Mouse (Mus musculus) liver, postnatal 0 days (tissue): ENCODE data around the gene Gm3264. TPM values are rescaled to one million over a fixed set of nuclear protein-coding genes. Genes with fewer than 3 reads are reported as not detected.
"Not testable (repeated sequence)": the region's sequence is repeated elsewhere in the genome, so short reads cannot be mapped to it uniquely, and the experiment has no call there.

ENCODE experiments used
- ATAC-seq: fragments of 200-750 bp; cut with Nextera tagmentation; 2 replicates; pipeline ENCODE4 v1.8.0; 2017; ENCODE audit warnings: mild to moderate bottlenecking, moderate library complexity
- DNase-seq: peaks from one replicate; pipeline ENCODE4 v3.0.0-alpha.2; 2016
- H3K27ac ChIP-seq: fragments of 300-500 bp; sonication (generic); 2 replicates; pipeline ENCODE4 v1.5.1; 2014; ENCODE audit warnings: antibody characterized with exemption, moderate library complexity, mild to moderate bottlenecking, low read depth
- H3K27me3 ChIP-seq: fragments of 300-500 bp; sonication (generic); 2 replicates; pipeline ENCODE4 v1.6.1; 2014; ENCODE audit warnings: low read length, control low read depth, mixed read lengths; ENCODE audit not compliant: insufficient read depth
- H3K36me3 ChIP-seq: fragments of 300-500 bp; sonication (generic); replicated peaks from 2 replicates; pipeline ENCODE4 v1.6.1; 2014; ENCODE audit warnings: mild to moderate bottlenecking, control low read depth, low read length, moderate library complexity, mixed read lengths; ENCODE audit not compliant: insufficient read depth
- H3K4me1 ChIP-seq: fragments of 300-500 bp; sonication (generic); 2 replicates; pipeline ENCODE4 v1.6.1; 2014; ENCODE audit warnings: antibody characterized with exemption, mild to moderate bottlenecking, control low read depth; ENCODE audit not compliant: insufficient read depth
- H3K4me2 ChIP-seq: fragments of 300-500 bp; sonication (generic); 2 replicates; pipeline ENCODE4 v1.6.1; 2014; ENCODE audit warnings: low read depth, mild to moderate bottlenecking, low read length, moderate library complexity, mixed read lengths
- H3K4me3 ChIP-seq: fragments of 300-500 bp; sonication (generic); 2 replicates; pipeline ENCODE4 v1.5.1; 2014; ENCODE audit warnings: low read depth, low read length
- H3K9ac ChIP-seq: fragments of 300-500 bp; sonication (generic); replicated peaks from 2 replicates; pipeline ENCODE4 v1.6.1; 2014; ENCODE audit warnings: mild to moderate bottlenecking, moderate library complexity
- H3K9me3 ChIP-seq: fragments of 300-500 bp; sonication (generic); 2 replicates; pipeline ENCODE4 v1.6.1; 2016; ENCODE audit warnings: mild to moderate bottlenecking, control low read depth, low read length, mixed read lengths
- WGBS: fragments of 180-500 bp; shearing (Covaris S2); extraction: QIAGEN DNeasy Blood & Tissue Kit; methylation state at CpG from one replicate; pipeline ENCODE4 v1.1.7; 2014; ENCODE audit not compliant: insufficient replicate concordance; 5-methylcytosine and 5-hydroxymethylcytosine counted together
- polyA plus RNA-seq: library from polyadenylated mRNA; unstranded; fragments of >200 nt; fragmentation: Nextera tagmentation; extraction: Ambion mirVana; gene quantifications from 2 replicates; pipeline ENCODE4 v1.2.1, GENCODE M21; 2015

The Gm3264 gene
- polyA plus RNA-seq, result not detected in 2 replicates

DNA sequence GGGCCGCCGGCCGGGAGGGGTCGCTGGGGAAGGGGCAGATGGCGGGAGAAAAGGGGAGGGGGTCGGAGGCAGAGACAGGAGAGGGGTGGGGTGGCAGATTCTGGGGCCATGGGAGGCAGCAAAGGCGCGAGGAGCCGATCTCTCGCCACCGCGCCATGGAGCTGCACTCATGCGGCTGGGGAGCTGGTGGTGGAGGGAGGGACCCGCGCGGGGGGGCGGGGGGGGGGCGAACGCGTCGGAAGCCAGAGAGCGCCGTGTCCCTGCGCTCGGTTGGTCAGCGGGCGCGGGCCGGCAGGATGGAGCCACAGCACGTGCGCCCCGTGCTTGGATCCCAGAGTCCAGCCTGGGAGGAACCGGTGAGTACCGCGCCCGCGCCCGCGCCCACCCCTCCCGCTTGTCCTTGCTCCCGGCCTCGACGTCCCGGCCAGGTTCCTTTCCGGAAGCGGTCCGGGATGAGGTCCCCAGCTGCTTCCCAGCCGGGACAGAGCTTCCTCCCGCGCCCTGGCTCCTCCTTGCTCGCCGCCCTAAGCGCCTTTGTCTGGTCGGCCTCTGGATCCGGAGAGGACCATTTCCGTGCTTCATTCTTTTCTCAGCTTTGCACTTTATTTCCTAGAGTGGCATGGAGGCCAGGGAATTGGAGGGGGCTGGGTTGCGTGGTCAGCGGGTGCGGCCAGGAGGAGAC, at the start of gene Gm3264:
Gene Gm3264, plus strand, starts transcription at position 278 of the 682 bp plus-strand sequence.
- WGBS, result 11% methylated on average over 16 of the region's 59 CpGs
- not testable (repeated sequence) for H3K9ac ChIP-seq, H3K4me2 ChIP-seq, H3K9me3 ChIP-seq, ATAC-seq, H3K4me1 ChIP-seq, H3K4me3 ChIP-seq, H3K27me3 ChIP-seq, H3K27ac ChIP-seq, H3K36me3 ChIP-seq
- DNase-seq, result peak; percentile 6

- not testable (repeated sequence) for H3K9ac ChIP-seq, DNase-seq, H3K4me3 ChIP-seq, H3K36me3 ChIP-seq, H3K27ac ChIP-seq, H3K4me2 ChIP-seq, ATAC-seq, H3K4me1 ChIP-seq, H3K9me3 ChIP-seq, H3K27me3 ChIP-seq
- 68% methylated on average over 6 of the region's 6 CpGs for WGBS
These were observed 49.0 kb upstream of the Gm3264 start for GRCm38 (mm10) chr14:4806421-4806820.

DNA sequence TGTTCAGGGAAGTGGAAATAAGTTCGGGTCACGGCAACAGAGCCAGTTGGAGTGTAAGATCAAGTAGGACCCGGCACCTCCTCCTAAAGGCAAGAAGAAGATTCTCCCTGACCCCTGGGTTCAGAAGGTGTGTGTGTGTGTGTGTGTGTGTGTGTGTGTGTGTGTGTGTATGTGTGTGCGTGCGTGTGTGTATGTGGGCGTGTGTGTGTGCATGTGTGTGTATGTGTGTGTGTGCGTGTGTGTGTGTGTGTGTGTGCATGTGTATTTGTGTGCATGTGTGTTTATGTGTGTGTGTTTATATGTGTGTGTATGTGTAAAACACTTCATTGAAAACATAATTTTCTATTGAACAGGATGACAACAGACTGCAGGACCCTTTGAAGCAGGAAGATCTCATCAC, 33.4 kb upstream of the Gm3264 start:
- WGBS, result 61% methylated on average over 4 of the region's 7 CpGs
- not testable (repeated sequence) for H3K36me3 ChIP-seq, H3K27me3 ChIP-seq, H3K9me3 ChIP-seq, ATAC-seq, H3K4me2 ChIP-seq, H3K27ac ChIP-seq, DNase-seq, H3K4me3 ChIP-seq, H3K9ac ChIP-seq, H3K4me1 ChIP-seq

GRCm38 (mm10) chr14:4837806-4838205, 17.6 kb upstream of the Gm3264 start, which contains the start of gene Gm3269:
Gm3269 (plus strand) TSS chr14:4838106.
- not testable (repeated sequence) for H3K4me1 ChIP-seq, H3K9ac ChIP-seq, ATAC-seq, H3K4me2 ChIP-seq, H3K27me3 ChIP-seq, H3K9me3 ChIP-seq, DNase-seq, H3K27ac ChIP-seq, H3K36me3 ChIP-seq, H3K4me3 ChIP-seq
- WGBS, result no CpG with 5 or more reads among the region's 4 CpGs

DNA sequence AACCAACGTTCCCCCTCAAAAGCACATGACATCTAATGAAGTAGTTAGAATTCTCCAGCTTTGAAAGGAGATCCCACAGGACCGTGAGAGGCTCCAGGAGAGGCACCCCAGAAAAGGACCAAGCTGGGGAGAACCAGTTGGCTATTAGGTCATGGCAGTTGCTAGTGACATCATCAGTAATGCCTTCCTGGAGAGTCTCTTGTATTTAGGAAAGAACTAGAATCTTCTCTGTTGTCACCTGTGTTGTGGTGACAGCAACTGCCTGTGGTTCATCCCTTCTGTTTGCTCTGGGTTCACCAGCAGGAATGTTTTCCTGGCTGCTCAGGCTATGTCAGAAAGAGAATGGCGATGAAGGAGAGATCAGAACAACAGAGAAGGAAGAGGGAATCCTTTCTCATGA, 36.7 kb downstream of the Gm3264 start, which contains the start of gene Gm3278:
Gene Gm3278, plus strand, starts transcription at position 301 of the 400 bp plus-strand sequence.
- not testable (repeated sequence) for H3K9me3 ChIP-seq, H3K4me3 ChIP-seq, H3K9ac ChIP-seq, H3K27me3 ChIP-seq, DNase-seq, H3K36me3 ChIP-seq, H3K4me1 ChIP-seq, H3K4me2 ChIP-seq, ATAC-seq, H3K27ac ChIP-seq
- 40% methylated on average over 1 of the region's 3 CpGs for WGBS

Other genes with a start within 250 kb of the Gm3264 start
- gene Gm8159, start 223.2 kb upstream of the Gm3264 start, polyA plus RNA-seq, result not detected in 2 replicates
- gene Gm3239, start 191.4 kb upstream of the Gm3264 start, polyA plus RNA-seq, result not detected in 2 replicates
- gene Gm7876, start 146.3 kb upstream of the Gm3264 start, polyA plus RNA-seq, result not detected in 2 replicates
- not detected in 2 replicates for gene Gm3252, start 128.8 kb upstream of the Gm3264 start, polyA plus RNA-seq
- not detected in 2 replicates for gene Gm9602, start 79.2 kb upstream of the Gm3264 start, polyA plus RNA-seq
- not detected in 2 replicates for gene Gm3269, start 17.5 kb upstream of the Gm3264 start, polyA plus RNA-seq
- not detected in 2 replicates for gene Gm3278, start 36.8 kb downstream of the Gm3264 start, polyA plus RNA-seq
- gene Gm8297, start 128.4 kb downstream of the Gm3264 start, polyA plus RNA-seq, result not detected in 2 replicates
- gene Gm3298, start 160.3 kb downstream of the Gm3264 start, polyA plus RNA-seq, result not detected in 2 replicates
- not detected in 2 replicates for gene 4930555G01Rik, start 195.1 kb downstream of the Gm3264 start, polyA plus RNA-seq
- gene Gm8281, start 215.5 kb downstream of the Gm3264 start, polyA plus RNA-seq, result not detected in 2 replicates